Mouse (Mus musculus): Measurements from ENCODE around the gene Gm364. TPM values are rescaled to one million over a fixed set of nuclear protein-coding genes. Genes with fewer than 3 reads are reported as not detected.

The Gm364 gene
- polyA plus RNA-seq (2017; shearing (Covaris generic)) = not detected

DNA sequence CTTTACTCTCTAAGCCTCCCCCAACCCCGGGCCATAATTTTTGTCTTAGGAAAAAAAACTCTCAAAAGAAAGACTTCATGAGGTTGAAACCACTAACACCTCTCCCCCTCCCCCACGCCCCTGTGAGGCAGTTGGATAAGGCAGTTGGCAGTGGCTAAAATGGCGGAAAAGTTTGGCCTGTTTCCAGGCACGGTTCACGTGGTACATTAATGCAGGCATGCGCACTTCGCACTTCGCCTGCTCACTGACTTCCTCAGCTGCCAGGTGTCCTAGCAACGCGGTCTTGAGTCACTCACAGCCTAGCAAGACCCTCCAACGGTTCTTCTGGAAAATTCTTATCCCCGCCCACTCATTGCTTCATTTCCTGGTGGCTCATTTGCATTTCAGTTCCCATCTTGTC, at the start of gene Gm364:
Gene Gm364, plus strand, starts transcription at position 386 of the 400 bp plus-strand sequence.

GRCm38 (mm10) chrX:57392367-57393246, 16.3 kb upstream of the Gm364 start, which contains the start of gene Rbmx:
Rbmx (minus strand) TSS chrX:57393036.

DNA sequence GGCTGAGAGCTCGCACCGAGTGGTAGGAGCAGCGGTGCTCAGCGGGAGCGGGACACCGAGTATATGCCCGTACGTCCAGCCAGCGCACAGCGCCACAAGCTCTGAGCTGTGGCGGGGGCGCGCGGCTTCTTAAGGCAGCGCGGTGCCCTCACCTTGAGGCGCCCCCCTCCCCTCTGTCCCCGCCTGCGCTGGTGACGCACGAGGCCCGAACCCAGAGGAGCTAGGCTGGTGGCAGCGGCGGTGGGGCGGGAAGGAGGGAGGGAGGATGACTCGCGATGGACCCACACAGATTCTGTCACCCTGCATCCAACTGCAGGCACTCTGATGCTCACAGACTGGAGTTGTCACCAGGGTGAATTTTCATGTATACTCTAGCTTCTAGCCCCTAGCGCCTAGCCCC, 94.7 kb downstream of the Gm364 start, which contains the start of gene Gpr101:
Gene Gpr101, minus strand, starts transcription at position 124 of the 400 bp plus-strand sequence.

Other genes starting within 250 kb of the Gm364 start
- 10 to 100 TPM; 37.0 to 79.0 TPM for gene Cd40lg, start 197.0 kb upstream of the Gm364 start, polyA plus RNA-seq (2017; shearing (Covaris generic))
- gene Arhgef6, start 70.4 kb upstream of the Gm364 start, polyA plus RNA-seq (2017; shearing (Covaris generic)) = 100 to 1,000 TPM in 1 of 2 experiments, 10 to 100 TPM in 1; 98.5 to 127 TPM
- 10 to 100 TPM; 56.4 to 67.0 TPM for gene Rbmx, start 16.1 kb upstream of the Gm364 start, polyA plus RNA-seq (2017; shearing (Covaris generic))
- gene Gpr101, start 94.6 kb downstream of the Gm364 start, polyA plus RNA-seq (2017; shearing (Covaris generic)) = not detected

Measured in activated CD4-positive, CD25-positive, alpha-beta regulatory T cell (primary cell).